Mouse (Mus musculus) ovary, postnatal 14 days (tissue): ENCODE measurements around the gene A4galt.

Source experiments
- DNase-seq: peaks from one replicate; pipeline ENCODE4 v3.0.0; 2022; ENCODE audit warnings: low spot score

The A4galt gene

GRCm38 (mm10) chr15:83268428-83268827 lies 16.9 kb upstream of the A4galt start:
- peak; percentile 38 for DNase-seq

- no peak for DNase-seq
Measured at GRCm38 (mm10) chr15:83265269-83265668, 13.7 kb upstream of the A4galt start.

DNA sequence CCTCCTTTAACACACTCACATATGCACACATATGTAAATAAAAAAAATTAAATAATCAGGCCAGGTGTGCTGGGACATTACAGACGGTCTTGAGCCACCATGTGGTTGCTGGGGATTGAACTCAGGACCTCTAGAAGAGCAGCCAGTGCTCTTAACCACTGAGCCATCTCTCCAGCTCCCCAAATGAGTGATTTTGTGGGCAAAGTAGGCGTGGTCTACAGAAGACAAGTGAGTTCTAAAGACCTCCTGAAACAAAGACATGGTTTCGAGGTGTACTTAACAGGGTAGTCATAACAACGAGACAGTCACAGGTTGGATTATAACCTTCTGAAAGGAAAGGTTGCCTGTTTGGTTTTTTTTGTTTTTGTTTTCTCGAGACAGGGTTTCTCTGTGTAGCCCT lies 11.8 kb upstream of the A4galt start:
- DNase-seq: no peak

GRCm38 (mm10) chr15:83257906-83258305 lies 6.3 kb upstream of the A4galt start:
- DNase-seq: no peak

GRCm38 (mm10) chr15:83256491-83256890 lies 4.9 kb upstream of the A4galt start:
- no peak for DNase-seq

- no peak for DNase-seq
Measured at GRCm38 (mm10) chr15:83255944-83256343, 4.4 kb upstream of the A4galt start.

DNA sequence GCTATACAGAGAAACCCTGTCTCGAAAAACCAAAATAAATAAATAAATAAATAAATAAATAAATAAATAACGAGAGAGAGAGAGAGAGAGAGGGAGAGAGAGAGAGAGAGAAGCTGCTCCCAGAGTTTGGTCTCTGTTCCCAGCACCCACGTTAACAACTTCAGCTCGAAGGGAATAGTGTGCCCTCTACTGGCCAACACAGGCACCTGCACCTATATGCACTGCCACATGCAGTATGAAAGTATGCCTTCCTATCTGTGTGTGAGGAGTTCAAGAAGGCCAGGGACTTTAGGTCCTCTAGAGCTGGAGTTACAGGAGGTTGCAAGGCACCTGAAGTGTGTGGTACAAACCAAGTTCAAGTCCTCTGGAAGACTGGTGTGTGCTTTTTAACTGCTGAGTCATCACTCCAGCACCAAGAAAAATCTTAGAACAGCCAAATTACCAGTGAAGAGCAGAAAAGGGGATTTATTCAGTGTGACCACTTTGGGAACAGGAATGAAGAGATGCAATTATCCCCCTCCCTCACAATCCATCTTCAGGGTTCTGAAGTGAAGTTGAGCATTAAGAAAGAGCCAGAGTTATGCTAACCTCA lies 3.7 kb upstream of the A4galt start:
- DNase-seq: no peak

DNA sequence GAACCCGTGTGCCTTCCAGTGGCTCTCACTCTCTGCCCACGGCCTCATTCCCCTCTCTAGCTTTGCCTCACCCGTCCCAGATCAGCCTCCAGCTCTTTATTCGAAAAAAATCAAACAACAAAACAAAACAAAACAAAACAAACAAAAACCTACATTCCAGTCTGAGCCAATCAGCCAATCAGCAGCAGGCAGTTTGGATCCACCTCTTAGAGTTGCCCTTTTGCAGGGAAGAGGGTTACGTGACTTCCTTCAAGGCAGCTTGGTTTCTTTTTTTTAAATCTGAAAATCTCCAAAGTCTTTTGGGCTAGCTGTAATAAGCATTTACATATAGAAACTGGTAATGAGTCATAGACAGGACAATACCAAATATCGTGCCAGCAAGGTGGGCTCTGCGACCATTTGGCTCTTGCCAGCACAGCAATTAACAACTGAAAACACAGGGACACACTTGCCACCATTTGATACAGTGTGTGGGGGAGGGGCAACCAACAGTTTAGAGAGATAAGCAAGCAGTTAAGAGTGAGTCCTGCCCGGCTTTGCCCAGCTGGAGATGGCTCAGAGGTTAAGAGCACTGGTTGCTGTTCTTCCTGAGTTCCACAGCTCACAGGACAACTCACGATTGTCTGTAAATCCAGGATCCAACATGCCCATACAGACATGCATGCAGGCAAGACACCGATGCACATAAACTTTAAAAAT lies 2.9 kb upstream of the A4galt start:
- DNase-seq: no peak

DNA sequence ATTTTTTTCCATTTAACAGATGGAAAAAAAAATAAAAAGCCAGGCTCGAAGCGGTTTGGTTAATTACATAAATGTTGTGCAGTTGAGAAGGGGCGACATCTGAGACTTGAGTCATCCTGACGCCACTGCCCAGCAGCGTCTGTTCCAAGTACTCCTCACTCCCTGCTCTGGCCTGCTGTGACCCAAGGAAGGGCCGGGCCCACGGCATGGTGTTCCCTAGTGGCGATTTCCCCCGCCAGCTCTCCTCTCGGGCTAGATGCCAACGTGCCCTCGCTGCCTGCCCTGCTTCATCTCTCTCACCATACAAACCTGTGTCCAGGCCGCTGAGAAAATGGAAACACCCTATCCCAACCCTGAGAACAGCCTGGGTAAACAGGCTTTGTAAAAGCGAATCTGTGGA lies 486 bp upstream of the A4galt start:
- DNase-seq: no peak

DNA sequence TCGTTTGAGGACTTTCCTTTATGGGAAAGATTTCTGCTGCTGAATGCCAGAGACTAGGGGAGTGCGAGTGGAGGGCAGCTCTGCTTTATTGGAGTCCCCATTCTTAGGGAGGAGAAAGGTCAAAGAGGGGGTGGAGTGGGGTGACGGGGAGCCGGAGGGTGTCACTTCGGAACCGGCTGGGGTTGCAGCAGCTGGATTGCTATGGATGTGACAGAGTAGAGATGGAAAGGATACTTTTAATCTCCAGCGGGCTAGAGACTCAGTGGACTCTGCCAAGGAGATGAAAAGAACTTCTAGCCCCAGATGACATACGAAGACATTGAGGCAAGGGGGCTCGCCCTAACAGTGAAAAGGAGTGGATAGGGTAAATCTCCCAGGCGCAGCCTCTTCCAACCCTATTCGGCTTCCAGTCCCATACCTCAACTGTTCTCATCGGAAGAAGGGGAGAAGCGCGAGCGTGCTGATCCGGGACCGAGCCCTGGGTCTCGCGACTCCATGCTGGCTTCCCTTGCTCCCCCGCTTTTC lies 861 bp downstream of the A4galt start:
- no peak for DNase-seq

- DNase-seq: no peak
Measured at GRCm38 (mm10) chr15:83249535-83250287, 1.9 kb downstream of the A4galt start.

DNA sequence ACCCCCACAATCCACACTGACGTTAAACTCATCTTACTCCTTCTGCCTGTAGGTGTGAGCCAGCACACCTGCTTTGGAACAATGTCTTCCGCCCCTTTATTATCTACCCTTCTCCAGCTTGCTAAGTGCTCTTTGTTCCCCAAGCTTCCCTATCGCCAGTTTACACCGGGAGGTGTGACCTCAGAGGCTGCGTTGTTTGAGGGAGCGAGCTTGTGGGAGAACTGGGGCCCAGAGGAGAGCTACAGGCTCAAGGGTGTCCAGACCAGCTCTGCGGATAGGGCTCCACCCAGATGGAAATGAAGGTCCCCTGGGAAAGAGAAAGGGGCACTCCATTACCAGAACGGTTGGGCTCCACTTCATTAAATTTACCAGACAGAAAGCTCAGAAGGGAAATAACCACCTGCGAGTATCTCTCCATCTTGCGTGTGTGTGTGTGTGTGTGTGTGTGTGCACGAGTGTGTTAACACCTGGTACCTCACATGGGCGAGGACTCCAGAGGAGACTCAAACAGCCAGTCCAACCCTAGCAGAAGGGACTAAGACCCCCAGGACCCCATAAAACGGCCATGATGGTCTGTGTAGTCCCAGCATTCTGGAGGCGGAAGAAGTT lies 3.2 kb downstream of the A4galt start:
- DNase-seq: no peak

DNA sequence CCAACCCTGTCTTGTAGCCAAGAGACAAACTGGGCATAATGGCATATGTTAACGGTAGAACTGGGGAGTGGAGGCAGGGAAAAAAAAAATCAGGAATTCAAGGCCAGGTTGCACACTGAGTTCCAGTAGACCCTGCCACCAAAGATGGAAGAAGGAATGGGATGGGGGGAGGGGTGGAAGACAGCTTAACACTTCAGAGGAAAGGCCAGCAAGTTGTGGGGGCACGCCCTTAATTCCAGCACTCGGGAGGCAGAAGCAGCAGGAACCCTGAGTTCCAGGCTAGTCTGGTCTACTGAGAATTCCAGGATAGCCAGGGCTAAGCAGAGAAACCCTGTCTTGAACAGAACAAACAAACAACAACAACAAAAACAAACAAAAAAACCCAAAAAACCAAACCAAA lies 7.2 kb downstream of the A4galt start:
- no peak for DNase-seq

- DNase-seq: no peak
Measured at GRCm38 (mm10) chr15:83241961-83242680, 9.5 kb downstream of the A4galt start.

DNA sequence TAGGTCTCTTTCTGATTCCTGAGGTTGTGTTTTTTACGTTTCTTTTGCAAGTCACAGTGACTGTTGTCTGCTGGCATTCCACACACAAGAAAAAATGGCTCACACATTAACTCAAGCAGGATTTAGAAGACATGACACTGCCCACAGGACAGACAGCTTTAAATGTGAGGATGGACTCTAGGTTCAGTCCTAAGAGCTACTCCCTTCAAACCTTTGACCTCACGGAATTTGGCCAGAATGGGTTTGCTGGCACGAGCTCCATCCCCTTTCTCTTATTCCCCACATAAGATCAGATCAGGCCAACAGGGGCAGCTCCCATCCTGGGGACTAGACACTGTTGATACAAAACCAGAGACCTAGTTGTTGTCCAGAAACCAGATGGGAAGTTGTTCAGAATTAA lies 10.1 kb downstream of the A4galt start:
- no peak for DNase-seq

DNA sequence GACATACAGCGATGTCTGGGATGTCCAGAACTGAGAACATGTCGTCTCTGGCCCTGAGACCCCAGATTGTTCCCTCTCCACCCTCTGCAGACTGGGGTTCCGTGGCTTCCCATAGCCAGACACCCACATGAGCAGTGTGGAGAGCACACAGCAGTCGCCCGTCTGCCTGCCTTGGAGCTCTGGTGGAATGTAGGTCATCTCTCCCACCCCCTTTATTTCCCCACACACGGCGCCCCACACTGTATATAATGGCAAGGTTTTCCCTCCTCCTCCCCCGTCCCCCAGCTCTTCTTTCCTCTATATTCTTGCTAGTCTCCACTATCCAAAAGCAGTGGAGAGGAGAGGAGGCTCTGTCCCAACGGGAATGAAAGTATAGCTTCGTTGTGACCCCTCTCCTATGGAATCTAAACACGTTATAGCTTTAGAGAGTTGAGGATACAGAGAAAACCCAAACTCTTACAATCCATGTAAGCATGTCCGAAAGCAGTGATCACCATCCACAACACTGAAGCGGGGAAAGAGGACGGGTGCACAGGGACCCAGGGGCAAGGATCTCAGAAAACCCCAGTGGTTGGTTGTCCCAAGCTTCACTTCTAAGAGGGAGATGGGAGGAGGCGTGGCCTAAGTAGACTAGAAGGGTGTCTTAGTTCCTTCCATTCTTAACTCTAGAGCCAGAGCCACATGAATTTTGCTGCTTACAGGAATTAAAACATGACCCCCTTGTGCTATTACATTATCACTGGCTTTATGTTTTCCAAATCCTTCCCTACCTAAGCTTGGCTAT lies 13.9 kb downstream of the A4galt start:
- DNase-seq: no peak

DNA sequence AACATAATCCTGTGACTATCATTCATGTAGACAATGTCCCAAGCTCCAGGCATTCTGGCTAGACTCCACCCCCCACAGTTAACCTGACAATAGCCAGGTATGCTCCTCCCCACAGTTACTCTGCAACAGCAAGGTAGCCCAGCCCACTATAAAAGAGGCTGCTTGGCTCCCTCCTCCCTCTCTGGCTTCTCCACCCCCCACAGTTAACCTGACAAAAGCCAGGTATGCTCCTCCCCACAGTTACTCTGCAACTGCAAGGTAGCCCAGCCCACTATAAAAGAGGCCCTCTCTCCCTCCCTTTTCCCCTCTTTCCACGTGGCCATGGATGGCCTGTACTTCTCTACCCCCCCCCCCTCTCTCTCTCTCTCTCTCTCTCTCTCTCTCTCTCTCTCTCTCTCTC lies 14.8 kb downstream of the A4galt start:
- no peak for DNase-seq

DNA sequence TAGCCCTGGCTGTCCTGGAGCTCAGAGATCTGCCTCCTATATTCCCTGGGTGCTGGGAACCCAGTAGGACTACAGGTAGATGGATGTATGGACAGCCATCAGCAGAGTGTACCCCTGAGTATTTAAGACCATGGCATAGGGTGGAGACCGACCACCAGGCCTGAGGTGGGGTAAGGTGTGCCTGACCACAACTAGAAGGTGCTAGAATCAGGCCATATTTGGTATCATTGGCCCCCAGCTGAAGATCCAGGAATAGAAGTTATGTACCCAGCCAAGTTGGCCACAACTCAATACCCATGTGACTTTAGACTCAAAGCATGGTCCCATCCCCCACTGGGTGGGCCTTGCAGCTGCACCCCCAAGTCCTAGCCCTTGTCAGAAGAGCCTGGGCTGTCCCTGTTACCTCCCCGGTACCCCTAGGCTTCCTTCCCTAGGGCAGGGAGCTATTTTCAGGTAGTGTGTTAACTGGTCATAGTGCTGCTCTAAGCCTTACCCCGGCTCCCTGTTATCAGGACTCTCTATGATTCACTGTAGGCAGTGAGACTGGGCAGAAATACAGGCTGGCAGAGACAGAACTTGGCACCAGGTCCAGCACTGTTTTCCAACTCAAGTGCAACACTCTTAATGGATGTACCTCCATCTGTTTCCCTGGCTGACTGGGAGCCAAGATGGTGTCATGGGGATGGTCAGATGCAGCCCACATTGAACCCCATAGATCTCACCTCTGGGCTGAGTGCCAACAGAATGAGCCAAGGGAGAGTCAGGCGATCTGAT lies 18.2 kb downstream of the A4galt start:
- DNase-seq: no peak

GRCm38 (mm10) chr15:83227559-83227958 lies 24.0 kb downstream of the A4galt start:
- DNase-seq: no peak

DNA sequence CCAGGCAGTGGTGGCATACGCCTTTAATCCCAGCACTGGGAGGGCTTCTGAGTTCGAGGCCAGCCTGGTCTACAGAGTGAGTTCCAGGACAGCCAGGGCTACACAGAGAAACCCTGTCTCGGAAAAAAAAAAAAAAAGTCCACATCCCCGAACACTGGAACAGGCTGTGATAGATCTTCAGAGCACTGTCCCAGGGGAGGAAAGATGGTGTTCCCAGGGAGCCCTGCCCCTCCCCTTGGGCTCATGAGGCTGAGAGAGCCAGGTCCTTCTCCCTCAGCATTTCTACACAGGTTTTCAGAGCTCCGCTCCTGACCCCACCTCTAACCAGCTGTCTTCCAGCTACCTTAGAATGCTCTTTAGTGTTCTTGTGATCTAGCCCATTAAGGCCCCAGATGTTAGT lies 24.7 kb downstream of the A4galt start:
- no peak for DNase-seq
